Mouse (Mus musculus): ENCODE results near the gene Egr4.

DNA sequence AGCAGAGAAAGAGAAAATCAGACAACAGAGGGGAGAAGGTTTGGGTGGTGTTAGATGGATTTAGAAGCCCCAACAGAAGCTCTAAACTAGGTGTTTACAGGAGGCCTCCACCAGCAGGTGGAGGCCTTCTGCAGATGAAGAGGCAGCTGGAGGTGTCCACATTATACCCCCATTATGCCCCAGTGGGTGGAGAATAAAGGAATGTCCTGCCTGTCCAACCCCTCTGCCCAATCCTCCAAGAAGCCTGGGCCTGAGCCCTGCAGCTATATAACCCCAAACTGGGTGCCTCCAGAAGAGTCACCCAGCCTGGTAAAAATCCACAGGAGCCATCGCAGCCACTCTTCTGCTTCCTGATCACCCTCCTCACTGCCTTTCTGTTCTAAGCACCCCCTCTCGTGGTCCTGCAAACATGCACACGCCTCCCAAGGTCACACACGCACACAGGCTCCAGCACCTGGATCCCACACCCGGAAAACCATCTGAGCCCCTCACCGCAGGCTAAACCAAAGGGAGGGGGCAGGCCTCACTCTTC, 11.8 kb downstream of the Egr4 start:
- TF ChIP-seq POLR2A (IDR thresholded peaks at IDR 0.05; ENCODE audit: borderline replicate concordance, extremely low read depth, insufficient read depth, insufficient read length, poor library complexity, severe bottlenecking) = no peak
- TF ChIP-seq CTCF (IDR thresholded peaks at IDR 0.05; ENCODE audit: borderline replicate concordance, extremely low read depth, insufficient read depth, insufficient read length) = peak; percentile 13; the same call in 1 of the 2 replicates

Data from brain, embryonic 14.5 days (tissue).